Mouse (Mus musculus) heart, postnatal 0 days (tissue): ENCODE measurements around the gene Exph5. TPM values are rescaled to one million over a fixed set of nuclear protein-coding genes. Genes with fewer than 3 reads are reported as not detected.

Experiments
- ATAC-seq: fragments of 200-750 bp; cut with Nextera tagmentation; 2 replicates; pipeline ENCODE4 v1.8.0; 2017; ENCODE audit warnings: low read depth, moderate number of reproducible peaks, moderate library complexity; ENCODE audit not compliant: insufficient read depth
- DNase-seq: peaks from one replicate; pipeline ENCODE4 v3.0.0-alpha.2; 2016; ENCODE audit warnings: low spot score
- H3K27ac ChIP-seq: fragments of 300-500 bp; sonication (generic); 2 replicates; pipeline ENCODE4 v1.5.1; 2014; ENCODE audit warnings: low read depth, mild to moderate bottlenecking
- H3K27me3 ChIP-seq: fragments of 300-500 bp; sonication (generic); 2 replicates; pipeline ENCODE4 v1.6.1; 2014; ENCODE audit warnings: low read length, mixed read lengths; ENCODE audit not compliant: control insufficient read depth, insufficient read depth
- H3K36me3 ChIP-seq: fragments of 300-500 bp; sonication (generic); replicated peaks from 2 replicates; pipeline ENCODE4 v1.6.1; 2014; ENCODE audit warnings: low read length, mixed read lengths; ENCODE audit not compliant: control insufficient read depth, insufficient read depth
- H3K4me1 ChIP-seq: fragments of 300-500 bp; sonication (generic); 2 replicates; pipeline ENCODE4 v1.6.1; 2014; ENCODE audit warnings: antibody characterized with exemption; ENCODE audit not compliant: control insufficient read depth, insufficient read depth
- H3K4me2 ChIP-seq: fragments of 300-500 bp; sonication (generic); 2 replicates; pipeline ENCODE4 v1.6.1; 2014; ENCODE audit warnings: low read depth, mild to moderate bottlenecking, low read length, moderate library complexity
- H3K4me3 ChIP-seq: fragments of 300-500 bp; sonication (generic); 2 replicates; pipeline ENCODE4 v1.5.1; 2014; ENCODE audit warnings: low read depth, low read length
- H3K9ac ChIP-seq: fragments of 300-500 bp; sonication (generic); replicated peaks from 2 replicates; pipeline ENCODE4 v1.6.1; 2014; ENCODE audit warnings: low read depth, low read length, mixed read lengths
- H3K9me3 ChIP-seq: fragments of 300-500 bp; sonication (generic); replicated peaks from 2 replicates; pipeline ENCODE4 v1.6.1; 2016; ENCODE audit warnings: low read length; ENCODE audit not compliant: control insufficient read depth
- CTCF ChIP-seq: IDR thresholded peaks from 2 replicates; pipeline ENCODE4 v1.5.1; 2016; ENCODE audit warnings: antibody characterized with exemption, control low read depth, low read depth
- EP300 ChIP-seq: IDR thresholded peaks from 2 replicates; pipeline ENCODE4 v1.6.1; 2016; ENCODE audit warnings: antibody characterized with exemption, low read depth
- WGBS: fragments of 180-500 bp; shearing (Covaris S2); extraction: QIAGEN DNeasy Blood & Tissue Kit; methylation state at CpG from one replicate; pipeline ENCODE4 v1.1.7; 2014; 5-methylcytosine and 5-hydroxymethylcytosine counted together
- polyA plus RNA-seq: library from polyadenylated mRNA; unstranded; fragments of >200 nt; fragmentation: Nextera tagmentation; extraction: Ambion mirVana; gene quantifications from 2 replicates; pipeline ENCODE4 v1.2.1, GENCODE M21; 2015
- total RNA-seq: library from RNA; depleted of rRNA; stranded (reverse); fragments of >200 nt; gene quantifications from 2 replicates; pipeline ENCODE4 v1.2.3, GENCODE M21; 2014; ENCODE audit warnings: low replicate concordance

Gene Exph5
- total and polyA plus RNA-seq, 2 experiments from 2014 or later = 0.07 to 0.57 TPM

- Histone ChIP-seq H3K9me3 (no peaks in the 10 kb centered on the region), H3K4me2 (no peak overlapping the region), H3K9ac (no peak overlapping the region), H3K4me3 (no peak overlapping the region), H3K27me3 (no peaks in the 10 kb centered on the region), H3K4me1 (no peaks in the 10 kb centered on the region), H3K27ac (no peak overlapping the region), H3K36me3 (no peaks in the 10 kb centered on the region)
- 44% methylated on average over 10 of the region's 10 CpGs for WGBS
- DNase-seq (no peak), ATAC-seq (no peak)
- TF ChIP-seq CTCF (no peak), EP300 (no peak)
Measured at GRCm38 (mm10) chr9:53320894-53321650, 19.6 kb downstream of the Exph5 start.

- TF ChIP-seq EP300 = no peak
- TF ChIP-seq CTCF = no peak
- H3K27ac ChIP-seq = no peak overlapping the region
- H3K4me1 ChIP-seq = no peaks in the 10 kb centered on the region
- no peak overlapping the region for H3K4me2 ChIP-seq
- 73% methylated on average over 8 of the region's 8 CpGs for WGBS
- H3K9me3 ChIP-seq = no peaks in the 10 kb centered on the region
- H3K9ac ChIP-seq = no peak overlapping the region
- no peaks in the 10 kb centered on the region for H3K27me3 ChIP-seq
- H3K36me3 ChIP-seq = no peaks in the 10 kb centered on the region
- DNase-seq = no peak
- ATAC-seq = no peak
- no peak overlapping the region for H3K4me3 ChIP-seq
Measured at GRCm38 (mm10) chr9:53321683-53322082, 20.2 kb downstream of the Exph5 start.

- ATAC-seq (no peak), DNase-seq (no peak)
- H3K9me3 ChIP-seq = no peaks in the 10 kb centered on the region
- WGBS = 77% methylated on average over 10 of the region's 10 CpGs
- H3K27ac ChIP-seq = no peak overlapping the region
- H3K4me1 ChIP-seq = no peaks in the 10 kb centered on the region
- no peaks in the 10 kb centered on the region for H3K27me3 ChIP-seq
- no peaks in the 10 kb centered on the region for H3K36me3 ChIP-seq
- no peak overlapping the region for H3K4me2 ChIP-seq
- TF ChIP-seq EP300 (no peak), CTCF (no peak)
- H3K9ac ChIP-seq = no peak overlapping the region
- no peak overlapping the region for H3K4me3 ChIP-seq
Measured at GRCm38 (mm10) chr9:53323419-53324251, 22.2 kb downstream of the Exph5 start.

GRCm38 (mm10) chr9:53325363-53326090, 24.1 kb downstream of the Exph5 start:
- 23% methylated on average over 4 of the region's 4 CpGs for WGBS
- no peak overlapping the region for H3K4me2 ChIP-seq
- no peak overlapping the region for H3K27ac ChIP-seq
- H3K27me3 ChIP-seq = no peaks in the 10 kb centered on the region
- ATAC-seq = no peak
- TF ChIP-seq CTCF (no peak; the same call in 1 of the 2 replicates), EP300 (no peak)
- no peak overlapping the region for H3K4me3 ChIP-seq
- no peak overlapping the region for H3K9ac ChIP-seq
- H3K4me1 ChIP-seq = no peaks in the 10 kb centered on the region
- H3K9me3 ChIP-seq = no peaks in the 10 kb centered on the region
- no peaks in the 10 kb centered on the region for H3K36me3 ChIP-seq
- DNase-seq = no peak

- Histone ChIP-seq H3K27me3 (no peaks in the 10 kb centered on the region), H3K9ac (no peak overlapping the region), H3K4me3 (no peak overlapping the region), H3K9me3 (0 out of 2 replicates have a peak, but pooled peaks cover 5% of the 10 kb centered on the region), H3K27ac (no peak overlapping the region), H3K4me2 (no peak overlapping the region), H3K36me3 (no peaks in the 10 kb centered on the region), H3K4me1 (no peaks in the 10 kb centered on the region)
- WGBS = 69% methylated on average over 2 of the region's 2 CpGs
- DNase-seq (no peak), ATAC-seq (no peak)
- TF ChIP-seq EP300 = no peak
- TF ChIP-seq CTCF = no peak
Measured at GRCm38 (mm10) chr9:53328203-53328602, 26.7 kb downstream of the Exph5 start.
